Mouse (Mus musculus) neural tube, embryonic 12.5 days (tissue): ENCODE data around the gene H2afy2. TPM values are rescaled to one million over a fixed set of nuclear protein-coding genes. Genes with fewer than 3 reads are reported as not detected.

Experiments used
- ATAC-seq: fragments of 200-750 bp; cut with Nextera tagmentation; 2 replicates; pipeline ENCODE4 v1.8.0; 2017; ENCODE audit warnings: low read depth, mild to moderate bottlenecking, moderate TSS enrichment, moderate library complexity; ENCODE audit not compliant: low FRiP score
- H3K27ac ChIP-seq: fragments of 300-500 bp; sonication (generic); 2 replicates; pipeline ENCODE4 v1.5.1; 2016
- H3K27me3 ChIP-seq: fragments of 300-500 bp; sonication (generic); replicated peaks from 2 replicates; pipeline ENCODE4 v1.6.1; 2016; ENCODE audit warnings: mild to moderate bottlenecking
- H3K36me3 ChIP-seq: fragments of 300-500 bp; sonication (generic); 2 replicates; pipeline ENCODE4 v1.6.1; 2016; ENCODE audit warnings: mild to moderate bottlenecking
- H3K4me1 ChIP-seq: fragments of 300-500 bp; sonication (generic); 2 replicates; pipeline ENCODE4 v1.6.1; 2016
- H3K4me2 ChIP-seq: fragments of 300-500 bp; sonication (generic); replicated peaks from 2 replicates; pipeline ENCODE4 v1.6.1; 2016; ENCODE audit warnings: mild to moderate bottlenecking
- H3K4me3 ChIP-seq: fragments of 300-500 bp; sonication (generic); 2 replicates; pipeline ENCODE4 v1.5.1; 2016
- H3K9ac ChIP-seq: fragments of 300-500 bp; sonication (generic); 2 replicates; pipeline ENCODE4 v1.6.1; 2016; ENCODE audit warnings: mild to moderate bottlenecking
- H3K9me3 ChIP-seq: fragments of 300-500 bp; sonication (generic); 2 replicates; pipeline ENCODE4 v1.6.1; 2016; ENCODE audit warnings: mild to moderate bottlenecking
- WGBS: fragments of 180-500 bp; shearing (Covaris S2); methylation state at CpG from one replicate; pipeline ENCODE4 v1.1.7; 2016; 5-methylcytosine and 5-hydroxymethylcytosine counted together
- polyA plus RNA-seq: library from polyadenylated mRNA; unstranded; fragments of >200 nt; fragmentation: Nextera tagmentation; extraction: Ambion mirVana; gene quantifications from 2 replicates; pipeline ENCODE4 v1.2.1, GENCODE M21; 2016

Gene H2afy2
- polyA plus RNA-seq, 1 experiment from 2014 or later: 333 TPM

GRCm38 (mm10) chr10:61781461-61782128, 2.4 kb downstream of the H2afy2 start:
- ATAC-seq: no peak
- peak overlapping the region; percentile 84 for H3K4me3 ChIP-seq
- no peaks in the 10 kb centered on the region for H3K36me3 ChIP-seq
- peak overlapping the region; percentile 99; the same call in 1 of the 2 replicates for H3K9ac ChIP-seq
- WGBS: 23% methylated on average over 8 of the region's 9 CpGs
- no peak overlapping the region for H3K27ac ChIP-seq
- peak overlapping the region; percentile 55 for H3K4me2 ChIP-seq
- peaks cover 16% of the 10 kb centered on the region for H3K4me1 ChIP-seq
- H3K27me3 ChIP-seq: no peaks in the 10 kb centered on the region
- H3K9me3 ChIP-seq: no peaks in the 10 kb centered on the region

DNA sequence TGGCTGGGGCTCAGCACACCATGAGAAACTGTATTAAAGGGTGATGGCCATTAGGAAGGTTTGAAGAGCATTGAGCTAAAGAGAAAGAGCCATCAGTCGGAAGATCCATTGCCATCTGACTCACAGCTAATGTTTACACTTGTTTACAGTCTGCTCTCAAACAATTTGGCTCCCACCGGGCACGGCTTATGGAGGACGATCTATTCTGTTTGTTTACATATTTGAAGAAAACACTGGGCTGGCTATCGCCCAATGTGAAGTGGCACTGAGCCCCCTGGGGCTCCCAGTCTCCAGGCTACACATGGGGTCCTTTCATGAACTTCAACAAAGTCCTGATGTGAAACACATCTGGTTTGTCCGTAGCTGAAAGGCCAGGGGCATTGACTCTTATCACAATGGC, 17.1 kb downstream of the H2afy2 start:
- no peak overlapping the region for H3K27ac ChIP-seq
- no peak for ATAC-seq
- no peak overlapping the region for H3K9ac ChIP-seq
- H3K4me2 ChIP-seq: no peak overlapping the region
- H3K4me1 ChIP-seq: peaks cover 16% of the 10 kb centered on the region
- peaks cover 14% of the 10 kb centered on the region; the same call in 1 of the 2 replicates for H3K36me3 ChIP-seq
- 66% methylated on average over 6 of the region's 6 CpGs for WGBS
- H3K27me3 ChIP-seq: peaks cover 12% of the 10 kb centered on the region; the same call in 1 of the 2 replicates
- H3K9me3 ChIP-seq: no peaks in the 10 kb centered on the region
- H3K4me3 ChIP-seq: no peak overlapping the region

- Histone ChIP-seq H3K4me2 (no peak overlapping the region), H3K9me3 (no peaks in the 10 kb centered on the region), H3K4me1 (peaks cover 16% of the 10 kb centered on the region), H3K27ac (no peak overlapping the region), H3K27me3 (peaks cover 12% of the 10 kb centered on the region; the same call in 1 of the 2 replicates), H3K4me3 (no peak overlapping the region), H3K9ac (no peak overlapping the region), H3K36me3 (peaks cover 7% of the 10 kb centered on the region; the same call in 1 of the 2 replicates)
- peak; percentile 58 for ATAC-seq
- WGBS: 35% methylated on average over 5 of the region's 5 CpGs
These were observed 18.4 kb downstream of the H2afy2 start for GRCm38 (mm10) chr10:61765558-61765957.

GRCm38 (mm10) chr10:61764689-61765088, 19.3 kb downstream of the H2afy2 start:
- peaks cover 12% of the 10 kb centered on the region; the same call in 1 of the 2 replicates for H3K27me3 ChIP-seq

GRCm38 (mm10) chr10:61759869-61760268, 24.1 kb downstream of the H2afy2 start:
- H3K36me3 ChIP-seq: peaks cover 25% of the 10 kb centered on the region
- no peak for ATAC-seq
- 78% methylated on average over 6 of the region's 6 CpGs for WGBS
- no peak overlapping the region for H3K9ac ChIP-seq
- no peak overlapping the region for H3K4me2 ChIP-seq
- no peaks in the 10 kb centered on the region for H3K9me3 ChIP-seq
- H3K27ac ChIP-seq: no peak overlapping the region
- peaks cover 4% of the 10 kb centered on the region for H3K4me1 ChIP-seq
- H3K4me3 ChIP-seq: no peak overlapping the region
- peaks cover 12% of the 10 kb centered on the region; the same call in 1 of the 2 replicates for H3K27me3 ChIP-seq

More at GRCm38 (mm10) chr10:61764689-61765088, 19.3 kb downstream of the H2afy2 start:
- 81% methylated on average over 8 of the region's 8 CpGs for WGBS
- H3K27ac ChIP-seq: no peak overlapping the region
- H3K4me3 ChIP-seq: no peak overlapping the region
- peaks cover 7% of the 10 kb centered on the region; the same call in 1 of the 2 replicates for H3K36me3 ChIP-seq
- H3K9ac ChIP-seq: no peak overlapping the region
- ATAC-seq: no peak
- peaks cover 20% of the 10 kb centered on the region for H3K4me1 ChIP-seq
- no peaks in the 10 kb centered on the region for H3K9me3 ChIP-seq
- no peak overlapping the region for H3K4me2 ChIP-seq

- peaks cover 4% of the 10 kb centered on the region for H3K4me1 ChIP-seq
- no peaks in the 10 kb centered on the region for H3K9me3 ChIP-seq
- no peak overlapping the region for H3K4me2 ChIP-seq
- peaks cover 5% of the 10 kb centered on the region; the same call in 1 of the 2 replicates for H3K27me3 ChIP-seq
- no peak overlapping the region for H3K9ac ChIP-seq
- H3K4me3 ChIP-seq: no peak overlapping the region
- 96% methylated on average over 2 of the region's 2 CpGs for WGBS
- H3K27ac ChIP-seq: no peak overlapping the region
- ATAC-seq: no peak
- H3K36me3 ChIP-seq: peaks cover 33% of the 10 kb centered on the region
These were observed 25.0 kb downstream of the H2afy2 start for GRCm38 (mm10) chr10:61758904-61759303.

- WGBS: 93% methylated on average over 14 of the region's 14 CpGs
- no peaks in the 10 kb centered on the region for H3K27me3 ChIP-seq
- no peak overlapping the region for H3K9ac ChIP-seq
- H3K36me3 ChIP-seq: peaks cover 48% of the 10 kb centered on the region
- peaks cover 4% of the 10 kb centered on the region for H3K4me1 ChIP-seq
- no peak for ATAC-seq
- no peak overlapping the region for H3K4me3 ChIP-seq
- no peak overlapping the region for H3K4me2 ChIP-seq
- H3K9me3 ChIP-seq: no peaks in the 10 kb centered on the region
- H3K27ac ChIP-seq: no peak overlapping the region
These were observed 26.9 kb downstream of the H2afy2 start for GRCm38 (mm10) chr10:61757022-61757421.

DNA sequence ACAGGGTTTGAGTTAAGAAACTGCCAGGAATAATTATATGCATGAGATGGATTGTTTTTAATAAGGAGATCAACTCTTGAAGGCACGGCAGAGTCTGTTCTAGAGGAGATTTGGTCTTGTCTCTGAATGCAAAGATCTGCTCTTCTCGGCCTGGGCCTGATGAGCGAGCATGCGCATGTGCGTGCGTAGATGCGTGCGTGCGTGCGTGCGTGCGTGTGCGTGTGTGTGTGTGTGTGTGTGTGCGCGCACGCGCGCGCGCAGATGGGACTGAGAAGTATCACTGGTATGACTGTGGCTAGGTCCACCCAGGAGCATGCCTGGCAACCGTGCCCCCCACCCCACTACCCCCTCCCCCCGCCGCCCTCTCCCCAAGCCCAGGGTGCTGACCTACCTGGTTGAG, 30.9 kb downstream of the H2afy2 start:
- H3K4me3 ChIP-seq: no peak overlapping the region
- no peak overlapping the region for H3K4me2 ChIP-seq
- no peaks in the 10 kb centered on the region for H3K4me1 ChIP-seq
- no peak overlapping the region for H3K27ac ChIP-seq
- ATAC-seq: no peak
- no peak overlapping the region for H3K9ac ChIP-seq
- peaks cover 85% of the 10 kb centered on the region for H3K36me3 ChIP-seq
- WGBS: 97% methylated on average over 23 of the region's 23 CpGs
- H3K27me3 ChIP-seq: no peaks in the 10 kb centered on the region
- H3K9me3 ChIP-seq: no peaks in the 10 kb centered on the region

DNA sequence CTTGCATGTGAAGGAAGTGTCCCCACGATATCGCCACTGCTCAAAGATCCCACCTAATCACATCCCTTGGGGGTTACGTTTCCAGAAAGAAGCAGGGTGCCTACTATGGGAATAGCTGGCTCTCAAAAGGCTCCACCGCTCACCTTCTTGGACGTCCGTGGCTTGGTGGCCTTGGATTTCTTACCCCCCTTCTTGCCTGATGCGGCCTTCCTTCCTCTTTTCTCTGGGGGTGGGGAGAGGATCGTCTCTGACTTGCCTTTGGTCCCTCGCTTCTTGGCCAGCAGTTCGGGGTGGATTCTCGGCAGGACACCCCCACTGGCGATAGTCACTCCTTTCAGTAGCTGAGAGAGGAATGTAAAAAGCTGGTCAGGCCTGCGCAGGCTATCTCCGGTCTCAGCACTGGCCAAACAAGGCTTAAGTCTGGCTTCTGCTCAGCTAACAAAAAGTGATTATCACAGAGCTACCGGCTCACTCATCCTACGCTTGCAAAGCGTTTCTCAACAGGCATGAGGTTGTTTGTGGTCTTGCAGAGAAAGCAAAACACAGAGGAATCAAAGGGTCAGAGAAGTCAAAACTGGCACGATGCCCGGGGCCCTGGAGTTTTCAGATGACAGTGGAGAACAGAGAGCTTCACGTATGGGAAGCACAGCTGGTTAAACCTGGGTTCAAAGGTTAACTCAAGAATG, 32.3 kb downstream of the H2afy2 start:
- 89% methylated on average over 20 of the region's 20 CpGs for WGBS
- H3K9me3 ChIP-seq: no peaks in the 10 kb centered on the region
- H3K9ac ChIP-seq: no peak overlapping the region
- H3K4me1 ChIP-seq: no peaks in the 10 kb centered on the region
- H3K36me3 ChIP-seq: peaks cover 90% of the 10 kb centered on the region
- H3K27me3 ChIP-seq: no peaks in the 10 kb centered on the region
- no peak for ATAC-seq
- H3K27ac ChIP-seq: no peak overlapping the region
- H3K4me2 ChIP-seq: no peak overlapping the region
- no peak overlapping the region for H3K4me3 ChIP-seq

- ATAC-seq: no peak
- 84% methylated on average over 9 of the region's 9 CpGs for WGBS
- no peak overlapping the region for H3K9ac ChIP-seq
- no peaks in the 10 kb centered on the region for H3K4me1 ChIP-seq
- no peak overlapping the region for H3K4me3 ChIP-seq
- H3K36me3 ChIP-seq: peaks cover 91% of the 10 kb centered on the region
- H3K27me3 ChIP-seq: no peaks in the 10 kb centered on the region
- H3K27ac ChIP-seq: no peak overlapping the region
- H3K4me2 ChIP-seq: no peak overlapping the region
- no peaks in the 10 kb centered on the region for H3K9me3 ChIP-seq
These were observed 33.9 kb downstream of the H2afy2 start for GRCm38 (mm10) chr10:61750014-61750413.

DNA sequence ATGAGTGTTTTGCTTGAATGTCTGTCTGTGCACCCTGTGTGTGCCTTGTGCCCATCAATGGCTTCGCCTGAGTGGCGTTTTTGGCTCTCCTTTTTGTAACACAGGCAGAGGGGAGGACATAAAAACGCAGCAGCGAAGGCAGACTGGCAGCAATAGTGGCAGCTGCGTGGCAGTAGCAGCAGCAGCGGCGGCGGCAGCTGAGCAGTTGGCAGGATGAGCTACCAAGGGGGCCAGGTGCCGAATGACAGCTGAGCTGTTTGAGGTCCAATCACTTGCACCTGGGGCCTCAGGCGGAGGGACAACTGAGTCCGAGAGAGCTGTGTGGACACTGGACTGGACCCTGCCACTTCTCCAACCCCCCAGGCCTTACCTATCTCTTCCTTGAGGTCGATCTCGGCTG, 36.6 kb downstream of the H2afy2 start:
- peaks cover 95% of the 10 kb centered on the region for H3K36me3 ChIP-seq
- H3K9ac ChIP-seq: no peak overlapping the region
- H3K4me3 ChIP-seq: no peak overlapping the region
- no peak overlapping the region for H3K27ac ChIP-seq
- no peaks in the 10 kb centered on the region for H3K27me3 ChIP-seq
- 92% methylated on average over 13 of the region's 13 CpGs for WGBS
- H3K9me3 ChIP-seq: no peaks in the 10 kb centered on the region
- H3K4me1 ChIP-seq: no peaks in the 10 kb centered on the region
- no peak for ATAC-seq
- no peak overlapping the region for H3K4me2 ChIP-seq

- no peak overlapping the region for H3K27ac ChIP-seq
- H3K27me3 ChIP-seq: no peaks in the 10 kb centered on the region
- H3K4me2 ChIP-seq: no peak overlapping the region
- H3K9ac ChIP-seq: no peak overlapping the region
- H3K4me3 ChIP-seq: no peak overlapping the region
- H3K36me3 ChIP-seq: peaks cover 97% of the 10 kb centered on the region
- no peaks in the 10 kb centered on the region for H3K4me1 ChIP-seq
- ATAC-seq: no peak
- no peaks in the 10 kb centered on the region for H3K9me3 ChIP-seq
- 93% methylated on average over 4 of the region's 4 CpGs for WGBS
These were observed 38.8 kb downstream of the H2afy2 start for GRCm38 (mm10) chr10:61745133-61745532.
